Mouse (Mus musculus): Measurements from ENCODE around the gene Oprm1. TPM values are rescaled to one million over a fixed set of nuclear protein-coding genes. Genes with fewer than 3 reads are reported as not detected.

Gene Oprm1
- polyA plus RNA-seq (2015; fragmentation: Nextera tagmentation; extraction: Ambion mirVana): 0.04 TPM in 1 of 2 replicates, not detected in the other

- no peak within 1 kb of the TSS for H3K27ac ChIP-seq
- ATAC-seq (replicated peaks; ENCODE audit: low FRiP score, low read depth) (no peak), DNase-seq (ENCODE audit: low spot score) (no peak)
- H3K4me1 ChIP-seq (replicated peaks; ENCODE audit: insufficient read depth, low read length): no peaks in the 10 kb centered on the region
- 90% methylated on average over 3 of the region's 3 CpGs for WGBS
- TF ChIP-seq CTCF (IDR thresholded peaks at IDR 0.05; ENCODE audit: low read depth): no peak
- no peak within 1 kb of the TSS for H3K4me2 ChIP-seq (ENCODE audit: low read length)
- no peak within 1 kb of the TSS for H3K9ac ChIP-seq (ENCODE audit: low read depth, low read length)
- no peaks in the 10 kb centered on the region for H3K36me3 ChIP-seq (ENCODE audit: insufficient read depth, low read length)
- no peak within 1 kb of the TSS for H3K4me3 ChIP-seq (replicated peaks; ENCODE audit: low read depth, low read length)
- H3K27me3 ChIP-seq (ENCODE audit: insufficient read depth, low read length): no peaks in the 10 kb centered on the region
- no peaks in the 10 kb centered on the region for H3K9me3 ChIP-seq (replicated peaks; ENCODE audit: low read length)
Observed at GRCm38 (mm10) chr10:6758206-6758605, at the start of gene Oprm1. Gene Oprm1 (plus strand): TSS chr10:6758506.

GRCm38 (mm10) chr10:6717181-6717948 is 40.9 kb upstream of the Oprm1 start:
- Histone ChIP-seq H3K27ac (no peak overlapping the region), H3K4me1 (replicated peaks; ENCODE audit: insufficient read depth, low read length) (no peaks in the 10 kb centered on the region), H3K9ac (ENCODE audit: low read depth, low read length) (no peak overlapping the region), H3K4me3 (replicated peaks; ENCODE audit: low read depth, low read length) (no peak overlapping the region), H3K36me3 (ENCODE audit: insufficient read depth, low read length) (no peaks in the 10 kb centered on the region), H3K27me3 (ENCODE audit: insufficient read depth, low read length) (no peaks in the 10 kb centered on the region), H3K9me3 (replicated peaks; ENCODE audit: low read length) (no peaks in the 10 kb centered on the region), H3K4me2 (ENCODE audit: low read length) (no peak overlapping the region)
- TF ChIP-seq CTCF (IDR thresholded peaks at IDR 0.05; ENCODE audit: low read depth): no peak
- ATAC-seq (replicated peaks; ENCODE audit: low FRiP score, low read depth) (no peak), DNase-seq (ENCODE audit: low spot score) (no peak)
- WGBS: 65% methylated on average over 4 of the region's 4 CpGs

GRCm38 (mm10) chr10:6723765-6724164 is 34.5 kb upstream of the Oprm1 start:
- Histone ChIP-seq H3K9ac (ENCODE audit: low read depth, low read length) (no peak overlapping the region), H3K4me2 (ENCODE audit: low read length) (no peak overlapping the region), H3K9me3 (replicated peaks; ENCODE audit: low read length) (no peaks in the 10 kb centered on the region), H3K4me3 (replicated peaks; ENCODE audit: low read depth, low read length) (no peak overlapping the region), H3K27me3 (ENCODE audit: insufficient read depth, low read length) (no peaks in the 10 kb centered on the region), H3K27ac (no peak overlapping the region), H3K4me1 (replicated peaks; ENCODE audit: insufficient read depth, low read length) (no peaks in the 10 kb centered on the region), H3K36me3 (ENCODE audit: insufficient read depth, low read length) (no peaks in the 10 kb centered on the region)
- DNase-seq (ENCODE audit: low spot score) (no peak), ATAC-seq (replicated peaks; ENCODE audit: low FRiP score, low read depth) (no peak)
- TF ChIP-seq CTCF (IDR thresholded peaks at IDR 0.05; ENCODE audit: low read depth): no peak
- 57% methylated on average over 1 of the region's 1 CpGs for WGBS

GRCm38 (mm10) chr10:6728469-6728868 is 29.8 kb upstream of the Oprm1 start:
- Histone ChIP-seq H3K4me1 (replicated peaks; ENCODE audit: insufficient read depth, low read length) (no peaks in the 10 kb centered on the region), H3K9me3 (replicated peaks; ENCODE audit: low read length) (no peaks in the 10 kb centered on the region), H3K27me3 (ENCODE audit: insufficient read depth, low read length) (no peaks in the 10 kb centered on the region), H3K4me2 (ENCODE audit: low read length) (no peak overlapping the region), H3K27ac (no peak overlapping the region), H3K4me3 (replicated peaks; ENCODE audit: low read depth, low read length) (no peak overlapping the region), H3K9ac (ENCODE audit: low read depth, low read length) (no peak overlapping the region), H3K36me3 (ENCODE audit: insufficient read depth, low read length) (no peaks in the 10 kb centered on the region)
- ATAC-seq (replicated peaks; ENCODE audit: low FRiP score, low read depth) (no peak), DNase-seq (ENCODE audit: low spot score) (no peak)
- 90% methylated on average over 3 of the region's 3 CpGs for WGBS
- no peak for TF ChIP-seq CTCF (IDR thresholded peaks at IDR 0.05; ENCODE audit: low read depth)

- DNase-seq (ENCODE audit: low spot score) (no peak), ATAC-seq (replicated peaks; ENCODE audit: low FRiP score, low read depth) (no peak)
- H3K4me2 ChIP-seq (ENCODE audit: low read length): no peak overlapping the region
- H3K4me1 ChIP-seq (replicated peaks; ENCODE audit: insufficient read depth, low read length): no peaks in the 10 kb centered on the region
- no peaks in the 10 kb centered on the region for H3K9me3 ChIP-seq (replicated peaks; ENCODE audit: low read length)
- H3K27me3 ChIP-seq (ENCODE audit: insufficient read depth, low read length): no peaks in the 10 kb centered on the region
- no peak for TF ChIP-seq CTCF (IDR thresholded peaks at IDR 0.05; ENCODE audit: low read depth)
- H3K4me3 ChIP-seq (replicated peaks; ENCODE audit: low read depth, low read length): no peak overlapping the region
- 86% methylated on average over 5 of the region's 5 CpGs for WGBS
- H3K9ac ChIP-seq (ENCODE audit: low read depth, low read length): no peak overlapping the region
- H3K36me3 ChIP-seq (ENCODE audit: insufficient read depth, low read length): no peaks in the 10 kb centered on the region
- no peak overlapping the region for H3K27ac ChIP-seq
Observed at GRCm38 (mm10) chr10:6753375-6753774, 4.9 kb upstream of the Oprm1 start.

- no peaks in the 10 kb centered on the region for H3K4me1 ChIP-seq (replicated peaks; ENCODE audit: insufficient read depth, low read length)
- whole genome bisulfite sequencing: 76% methylated on average over 2 of the region's 2 CpGs
- no peak within 1 kb of the TSS for H3K4me3 ChIP-seq (replicated peaks; ENCODE audit: low read depth, low read length)
- no peaks in the 10 kb centered on the region for H3K27me3 ChIP-seq (ENCODE audit: insufficient read depth, low read length)
- H3K4me2 ChIP-seq (ENCODE audit: low read length): no peak within 1 kb of the TSS
- peak; percentile 45 for DNase-seq (ENCODE audit: low spot score)
- H3K36me3 ChIP-seq (ENCODE audit: insufficient read depth, low read length): no peaks in the 10 kb centered on the region
- no peaks in the 10 kb centered on the region for H3K9me3 ChIP-seq (replicated peaks; ENCODE audit: low read length)
- no peak for TF ChIP-seq CTCF (IDR thresholded peaks at IDR 0.05; ENCODE audit: low read depth)
- no peak within 1 kb of the TSS for H3K9ac ChIP-seq (ENCODE audit: low read depth, low read length)
- H3K27ac ChIP-seq: no peak within 1 kb of the TSS
- no peak for ATAC-seq (replicated peaks; ENCODE audit: low FRiP score, low read depth)
Observed at GRCm38 (mm10) chr10:6761287-6761811, 3.0 kb downstream of the Oprm1 start, which contains the start of gene Gm10945. Gene Gm10945 (minus strand): TSS chr10:6761761.

All from kidney, postnatal 0 days (tissue).